Mouse (Mus musculus) G1E (cell line): ENCODE measurements at regions not wholly inside any gene's neighbourhood (a gene's known extent, or its start where the extent isn't known, plus 50 kb on each side); places are given as distances from the start of the nearest gene placed in this dataset.

Experiments used
- ATAC-seq: 2 replicates; pipeline ENCODE4 v1.8.0; 2016; ENCODE audit warnings: mild to moderate bottlenecking; ENCODE audit not compliant: insufficient number of reproducible peaks, poor library complexity, low FRiP score, severe bottlenecking; ENCODE audit errors: extremely low read depth
- DNase-seq: peaks from one replicate; pipeline ENCODE4 v3.0.0; 2012; ENCODE audit warnings: low spot score
- H3K27me3 ChIP-seq: 2 replicates; pipeline ENCODE4 v1.6.1; 2012; ENCODE audit warnings: mild to moderate bottlenecking, low read length, inconsistent platforms; ENCODE audit not compliant: insufficient read depth
- H3K36me3 ChIP-seq: replicated peaks from 2 replicates; pipeline ENCODE3; 2012; ENCODE audit warnings: mild to moderate bottlenecking, inconsistent platforms
- H3K4me1 ChIP-seq: 2 replicates; pipeline ENCODE4 v1.6.1; 2012; ENCODE audit warnings: low read depth, low read length, inconsistent platforms, mixed read lengths; ENCODE audit not compliant: insufficient read depth
- H3K4me3 ChIP-seq: 2 replicates; pipeline ENCODE4 v1.5.1; 2012; ENCODE audit warnings: low read depth, mild to moderate bottlenecking, inconsistent platforms, low read length, moderate library complexity, mixed read lengths
- H3K9me3 ChIP-seq: replicated peaks from 2 replicates; pipeline ENCODE4 v1.6.1; 2012; ENCODE audit warnings: inconsistent platforms
- CTCF ChIP-seq: IDR thresholded peaks from 2 replicates; pipeline ENCODE4 v1.5.1; 2012; ENCODE audit warnings: low read depth, low read length, inconsistent platforms, mixed read lengths
- GATA1 ChIP-seq: IDR thresholded peaks from 2 replicates; pipeline ENCODE4 v1.6.1; 2012; ENCODE audit warnings: borderline replicate concordance, low read length, inconsistent platforms, mixed read lengths
- GATA2 ChIP-seq: IDR thresholded peaks from 2 replicates; pipeline ENCODE4 v1.6.1; 2012; ENCODE audit warnings: low read depth, low read length, inconsistent platforms, borderline replicate concordance
- POLR2AphosphoS5 ChIP-seq: IDR thresholded peaks from 2 replicates; pipeline ENCODE4 v1.6.1; 2012; ENCODE audit warnings: low read depth, low read length, inconsistent platforms; ENCODE audit not compliant: insufficient replicate concordance
- TAL1 ChIP-seq: conservative IDR thresholded peaks from 2 replicates; pipeline ENCODE4 v1.6.1; 2012; ENCODE audit warnings: low read depth, low read length, inconsistent platforms, mixed read lengths

- Histone ChIP-seq H3K4me1 (no peaks in the 10 kb centered on the region), H3K36me3 (no peaks in the 10 kb centered on the region), H3K4me3 (no peak overlapping the region), H3K9me3 (peaks cover 65% of the 10 kb centered on the region), H3K27me3 (no peaks in the 10 kb centered on the region)
- TF ChIP-seq TAL1 (no peak), GATA2 (no peak), GATA1 (no peak), POLR2AphosphoS5 (no peak), CTCF (no peak)
- ATAC-seq (no peak), DNase-seq (no peak)
Measured at GRCm38 (mm10) chr14:120831397-120831796, 79.6 kb upstream of the Ipo5 start.

GRCm38 (mm10) chr14:120831847-120832613, 79.0 kb upstream of the Ipo5 start:
- Histone ChIP-seq H3K4me1 (no peaks in the 10 kb centered on the region), H3K4me3 (no peak overlapping the region), H3K27me3 (no peaks in the 10 kb centered on the region), H3K9me3 (peaks cover 66% of the 10 kb centered on the region), H3K36me3 (no peaks in the 10 kb centered on the region)
- no peak for ATAC-seq
- TF ChIP-seq CTCF (0 out of 2 replicates have a peak, but pooled peaks have one; percentile 34), TAL1 (no peak), POLR2AphosphoS5 (no peak), GATA2 (no peak), GATA1 (no peak)
- no peak for DNase-seq

GRCm38 (mm10) chr14:120834821-120835220, 76.2 kb upstream of the Ipo5 start:
- Histone ChIP-seq H3K27me3 (no peaks in the 10 kb centered on the region), H3K4me1 (no peaks in the 10 kb centered on the region), H3K4me3 (no peak overlapping the region), H3K9me3 (peaks cover 72% of the 10 kb centered on the region), H3K36me3 (no peaks in the 10 kb centered on the region)
- ATAC-seq (no peak), DNase-seq (no peak)
- TF ChIP-seq CTCF = no peak
- no peak for TF ChIP-seq TAL1
- TF ChIP-seq POLR2AphosphoS5 = no peak
- TF ChIP-seq GATA1 = no peak
- TF ChIP-seq GATA2 = no peak

- Histone ChIP-seq H3K9me3 (peaks cover 72% of the 10 kb centered on the region), H3K36me3 (no peaks in the 10 kb centered on the region), H3K27me3 (no peaks in the 10 kb centered on the region), H3K4me3 (no peak overlapping the region), H3K4me1 (no peaks in the 10 kb centered on the region)
- TF ChIP-seq GATA2 = no peak
- TF ChIP-seq POLR2AphosphoS5 = no peak
- TF ChIP-seq GATA1 = no peak
- no peak for TF ChIP-seq TAL1
- no peak for TF ChIP-seq CTCF
- ATAC-seq (no peak), DNase-seq (no peak)
Measured at GRCm38 (mm10) chr14:120835758-120836157, 75.3 kb upstream of the Ipo5 start.

GRCm38 (mm10) chr14:120836535-120837316, 74.3 kb upstream of the Ipo5 start:
- peaks cover 75% of the 10 kb centered on the region for H3K9me3 ChIP-seq
- no peaks in the 10 kb centered on the region for H3K27me3 ChIP-seq
- H3K4me1 ChIP-seq = no peaks in the 10 kb centered on the region
- no peak overlapping the region for H3K4me3 ChIP-seq
- ATAC-seq (no peak), DNase-seq (no peak)
- H3K36me3 ChIP-seq = no peaks in the 10 kb centered on the region
- TF ChIP-seq GATA2 = no peak
- TF ChIP-seq TAL1 = no peak
- TF ChIP-seq CTCF = no peak
- no peak for TF ChIP-seq GATA1

- Histone ChIP-seq H3K36me3 (no peaks in the 10 kb centered on the region), H3K4me1 (no peaks in the 10 kb centered on the region), H3K27me3 (no peaks in the 10 kb centered on the region), H3K9me3 (peaks cover 70% of the 10 kb centered on the region), H3K4me3 (no peak overlapping the region)
- DNase-seq (no peak), ATAC-seq (no peak)
- TF ChIP-seq GATA1 = no peak
- no peak for TF ChIP-seq TAL1
- no peak for TF ChIP-seq GATA2
- TF ChIP-seq POLR2AphosphoS5 = no peak
- no peak for TF ChIP-seq CTCF
Measured at GRCm38 (mm10) chr14:120840900-120841299, 70.1 kb upstream of the Ipo5 start.
